Mouse (Mus musculus) gastrocnemius, adult 8-10 months (tissue): ENCODE measurements around the gene Dtl. TPM values are rescaled to one million over a fixed set of nuclear protein-coding genes. Genes with fewer than 3 reads are reported as not detected.

Experiments
- DNase-seq, 2 experiments: peaks; one replicate each; pipeline ENCODE4 v3.0.0; 2022; ENCODE audit warnings: low spot score in 2 of 2
- total RNA-seq, 4 experiments: library from RNA; stranded (reverse); gene quantifications; 2 replicates each; pipeline ENCODE4 v1.2.4; 2022

Gene Dtl
- total RNA-seq, 4 experiments from 2014 or later: not detected

- DNase-seq: no peak
Measured at GRCm38 (mm10) chr1:191581641-191582040, 6.3 kb upstream of the Dtl start.

- DNase-seq: no peak
Measured at GRCm38 (mm10) chr1:191579524-191579923, 4.2 kb upstream of the Dtl start.

GRCm38 (mm10) chr1:191574871-191575457 is 380 bp downstream of the Dtl start:
- peak in 1 of 2 experiments; percentile 12 for DNase-seq

- no peak for DNase-seq
Measured at GRCm38 (mm10) chr1:191573906-191574639, 1.3 kb downstream of the Dtl start.

GRCm38 (mm10) chr1:191570415-191570814 is 4.9 kb downstream of the Dtl start:
- DNase-seq: no peak

- DNase-seq: no peak
Measured at GRCm38 (mm10) chr1:191569625-191570024, 5.7 kb downstream of the Dtl start.

GRCm38 (mm10) chr1:191567859-191568258 is 7.5 kb downstream of the Dtl start:
- no peak for DNase-seq

GRCm38 (mm10) chr1:191562823-191563365 is 12.4 kb downstream of the Dtl start:
- DNase-seq: no peak

GRCm38 (mm10) chr1:191559779-191560178 is 15.6 kb downstream of the Dtl start:
- no peak for DNase-seq

GRCm38 (mm10) chr1:191557109-191557508 is 18.2 kb downstream of the Dtl start:
- no peak for DNase-seq

- peak in 1 of 2 experiments; percentile 30 for DNase-seq
Measured at GRCm38 (mm10) chr1:191550786-191551185, 24.6 kb downstream of the Dtl start.

- DNase-seq: no peak
Measured at GRCm38 (mm10) chr1:191543747-191544146, 31.6 kb downstream of the Dtl start.

- DNase-seq: no peak
Measured at GRCm38 (mm10) chr1:191541619-191542018, 33.7 kb downstream of the Dtl start.

GRCm38 (mm10) chr1:191541014-191541413 is 34.3 kb downstream of the Dtl start:
- no peak for DNase-seq

GRCm38 (mm10) chr1:191540300-191540699 is 35.0 kb downstream of the Dtl start:
- DNase-seq: no peak

GRCm38 (mm10) chr1:191534896-191535295 is 40.4 kb downstream of the Dtl start:
- DNase-seq: no peak

GRCm38 (mm10) chr1:191531023-191531422 is 44.3 kb downstream of the Dtl start:
- DNase-seq: no peak

- DNase-seq: peak; percentile 70 to 82
Measured at GRCm38 (mm10) chr1:191529406-191529805, 45.9 kb downstream of the Dtl start.

- DNase-seq: peak; percentile 28 to 31
Measured at GRCm38 (mm10) chr1:191527921-191528612, 47.3 kb downstream of the Dtl start.

GRCm38 (mm10) chr1:191527089-191527488 is 48.3 kb downstream of the Dtl start:
- no peak for DNase-seq

GRCm38 (mm10) chr1:191521395-191521794 is 53.9 kb downstream of the Dtl start:
- no peak for DNase-seq

- DNase-seq: no peak
Measured at GRCm38 (mm10) chr1:191520669-191521068, 54.7 kb downstream of the Dtl start.
